Mouse (Mus musculus) E14TG2a.4 (cell line): Measurements from ENCODE around the gene Adad2.

Source experiments
- H3K27me3 ChIP-seq: 2 replicates; pipeline ENCODE4 v1.6.1; 2014; ENCODE audit warnings: low read length, control low read depth; ENCODE audit not compliant: insufficient read depth
- H3K36me3 ChIP-seq: 2 replicates; pipeline ENCODE4 v1.6.1; 2014; ENCODE audit warnings: low read length, control low read depth; ENCODE audit not compliant: insufficient read depth
- H3K4me1 ChIP-seq: replicated peaks from 2 replicates; pipeline ENCODE4 v1.6.1; 2014; ENCODE audit warnings: low read depth, low read length, control low read depth
- H3K4me3 ChIP-seq: replicated peaks from 2 replicates; pipeline ENCODE4 v1.5.1; 2014; ENCODE audit warnings: mild to moderate bottlenecking, low read length
- H3K9me3 ChIP-seq: 2 replicates; pipeline ENCODE4 v1.6.1; 2014; ENCODE audit warnings: low read length, control low read depth
- CTCF ChIP-seq: conservative IDR thresholded peaks from 2 replicates; pipeline ENCODE4 v1.5.1; 2014; ENCODE audit warnings: low read length
- NANOG ChIP-seq: IDR thresholded peaks from 2 replicates; pipeline ENCODE4 v1.6.1; 2014; ENCODE audit warnings: borderline replicate concordance, low read length, mixed read lengths
- POU5F1 ChIP-seq: IDR thresholded peaks from 2 replicates; pipeline ENCODE4 v1.6.1; 2014; ENCODE audit warnings: low read length, borderline replicate concordance

Gene Adad2

GRCm38 (mm10) chr8:119661892-119662291 lies 49.3 kb downstream of the Adad2 start:
- Histone ChIP-seq H3K9me3 (0 out of 2 replicates have a peak, but pooled peaks cover 7% of the 10 kb centered on the region), H3K36me3 (no peaks in the 10 kb centered on the region), H3K27me3 (peaks cover 22% of the 10 kb centered on the region; the same call in 1 of the 2 replicates), H3K4me1 (peaks cover 24% of the 10 kb centered on the region), H3K4me3 (no peak overlapping the region)
- no peak for TF ChIP-seq POU5F1
- TF ChIP-seq CTCF, result no peak
- no peak for TF ChIP-seq NANOG

GRCm38 (mm10) chr8:119663440-119663839 lies 50.9 kb downstream of the Adad2 start:
- Histone ChIP-seq H3K4me3 (no peak overlapping the region), H3K27me3 (peaks cover 24% of the 10 kb centered on the region; the same call in 1 of the 2 replicates), H3K9me3 (no peaks in the 10 kb centered on the region), H3K4me1 (peaks cover 25% of the 10 kb centered on the region), H3K36me3 (no peaks in the 10 kb centered on the region)
- TF ChIP-seq NANOG (no peak), POU5F1 (no peak), CTCF (no peak)

GRCm38 (mm10) chr8:119665270-119665669 lies 52.7 kb downstream of the Adad2 start:
- Histone ChIP-seq H3K36me3 (no peaks in the 10 kb centered on the region), H3K27me3 (peaks cover 24% of the 10 kb centered on the region; the same call in 1 of the 2 replicates), H3K9me3 (no peaks in the 10 kb centered on the region), H3K4me3 (no peak overlapping the region), H3K4me1 (peaks cover 34% of the 10 kb centered on the region)
- TF ChIP-seq CTCF, result no peak
- no peak for TF ChIP-seq NANOG
- TF ChIP-seq POU5F1, result no peak
